Mouse (Mus musculus) midbrain, postnatal 0 days (tissue): Measurements from ENCODE around the gene Bves. TPM values are rescaled to one million over a fixed set of nuclear protein-coding genes. Genes with fewer than 3 reads are reported as not detected.

Experiments
- ATAC-seq: fragments of 200-750 bp; cut with Nextera tagmentation; 2 replicates; pipeline ENCODE4 v1.8.0; 2017; ENCODE audit warnings: moderate number of reproducible peaks, mild to moderate bottlenecking, moderate TSS enrichment, moderate library complexity; ENCODE audit not compliant: low FRiP score
- DNase-seq: peaks from one replicate; pipeline ENCODE4 v3.0.0-alpha.2; 2015; ENCODE audit warnings: low spot score
- H3K27ac ChIP-seq: fragments of 300-500 bp; sonication (generic); 2 replicates; pipeline ENCODE4 v1.5.1; 2014; ENCODE audit warnings: low read depth, mild to moderate bottlenecking, low read length, mixed read lengths
- H3K27me3 ChIP-seq: fragments of 300-500 bp; sonication (generic); 2 replicates; pipeline ENCODE4 v1.6.1; 2014; ENCODE audit warnings: low read length, control low read depth, mixed read lengths; ENCODE audit not compliant: insufficient read depth
- H3K36me3 ChIP-seq: fragments of 300-500 bp; sonication (generic); 2 replicates; pipeline ENCODE4 v1.6.1; 2014; ENCODE audit warnings: low read length, control low read depth, mixed read lengths; ENCODE audit not compliant: insufficient read depth
- H3K4me1 ChIP-seq: fragments of 300-500 bp; sonication (generic); 2 replicates; pipeline ENCODE4 v1.6.1; 2014; ENCODE audit warnings: mild to moderate bottlenecking, control low read depth, antibody characterized with exemption, low read length, mixed read lengths; ENCODE audit not compliant: insufficient read depth
- H3K4me2 ChIP-seq: fragments of 300-500 bp; sonication (generic); 2 replicates; pipeline ENCODE4 v1.6.1; 2014; ENCODE audit warnings: low read depth, mild to moderate bottlenecking, low read length, mixed read lengths; ENCODE audit not compliant: poor library complexity, severe bottlenecking
- H3K4me3 ChIP-seq: fragments of 300-500 bp; sonication (generic); 2 replicates; pipeline ENCODE4 v1.5.1; 2014; ENCODE audit warnings: low read depth, mild to moderate bottlenecking, low read length, moderate library complexity
- H3K9ac ChIP-seq: fragments of 300-500 bp; sonication (generic); replicated peaks from 2 replicates; pipeline ENCODE4 v1.6.1; 2014; ENCODE audit warnings: mild to moderate bottlenecking, low read length, moderate library complexity, mixed read lengths; ENCODE audit not compliant: poor library complexity, severe bottlenecking
- H3K9me3 ChIP-seq: fragments of 300-500 bp; sonication (generic); 2 replicates; pipeline ENCODE4 v1.6.1; 2016; ENCODE audit warnings: low read length, control low read depth
- CTCF ChIP-seq: IDR thresholded peaks from 2 replicates; pipeline ENCODE4 v1.5.1; 2016; ENCODE audit warnings: antibody characterized with exemption, mild to moderate bottlenecking
- WGBS: fragments of 180-500 bp; shearing (Covaris S2); extraction: QIAGEN DNeasy Blood & Tissue Kit; methylation state at CpG from one replicate; pipeline ENCODE4 v1.1.7; 2014; 5-methylcytosine and 5-hydroxymethylcytosine counted together
- polyA plus RNA-seq: library from polyadenylated mRNA; unstranded; fragments of >200 nt; fragmentation: Nextera tagmentation; extraction: Ambion mirVana; gene quantifications from 2 replicates; pipeline ENCODE4 v1.2.1, GENCODE M21; 2015
- total RNA-seq: library from RNA; depleted of rRNA; stranded (reverse); fragments of >200 nt; gene quantifications from 2 replicates; pipeline ENCODE4 v1.2.3, GENCODE M21; 2014

The Bves gene
- total and polyA plus RNA-seq, 2 experiments from 2014 or later, result 1.3 to 2.7 TPM

DNA sequence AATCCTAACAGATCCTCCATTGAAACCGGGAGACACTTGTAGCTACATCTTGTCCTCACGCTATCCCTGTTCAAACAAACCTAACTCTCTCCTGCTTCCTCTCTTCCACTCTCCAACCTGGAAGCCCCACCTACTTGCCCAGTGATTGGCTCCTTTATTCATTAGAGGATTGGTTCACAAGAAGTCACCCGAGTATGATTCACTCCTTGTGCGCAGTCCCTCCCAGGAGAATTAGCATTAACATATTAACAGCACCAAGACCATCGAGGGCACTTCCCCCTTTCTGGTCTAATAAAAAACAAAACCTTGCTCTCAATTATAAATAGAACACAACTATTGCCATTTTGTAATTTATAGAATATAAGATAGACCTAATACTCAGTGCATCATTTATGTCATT is 40.5 kb upstream of the Bves start:
- WGBS, result 81% methylated on average over 5 of the region's 5 CpGs
- no peak overlapping the region for H3K9ac ChIP-seq
- no peak for DNase-seq

GRCm38 (mm10) chr10:45298503-45298902 is 37.1 kb upstream of the Bves start:
- no peaks in the 10 kb centered on the region for H3K9me3 ChIP-seq
- H3K9ac ChIP-seq, result no peak overlapping the region
- no peaks in the 10 kb centered on the region for H3K4me1 ChIP-seq
- no peak overlapping the region for H3K4me2 ChIP-seq
- no peak overlapping the region for H3K27ac ChIP-seq
- no peak overlapping the region for H3K4me3 ChIP-seq
- no peaks in the 10 kb centered on the region for H3K36me3 ChIP-seq
- DNase-seq (peak; percentile 36), ATAC-seq (no peak)
- no peaks in the 10 kb centered on the region for H3K27me3 ChIP-seq
- TF ChIP-seq CTCF, result no peak
- 73% methylated on average over 6 of the region's 6 CpGs for WGBS

More for the DNA sequence above, 40.5 kb upstream of the Bves start:
- Histone ChIP-seq H3K9me3 (no peaks in the 10 kb centered on the region), H3K27ac (no peak overlapping the region), H3K36me3 (no peaks in the 10 kb centered on the region), H3K4me3 (no peak overlapping the region), H3K27me3 (0 out of 2 replicates have a peak, but pooled peaks cover 3% of the 10 kb centered on the region), H3K4me1 (no peaks in the 10 kb centered on the region), H3K4me2 (no peak overlapping the region)
- ATAC-seq, result no peak
- no peak for TF ChIP-seq CTCF

- Histone ChIP-seq H3K9me3 (no peaks in the 10 kb centered on the region), H3K4me3 (no peak overlapping the region), H3K4me2 (no peak overlapping the region), H3K27ac (no peak overlapping the region), H3K27me3 (no peaks in the 10 kb centered on the region), H3K4me1 (no peaks in the 10 kb centered on the region), H3K9ac (no peak overlapping the region), H3K36me3 (no peaks in the 10 kb centered on the region)
- DNase-seq, result no peak
- no peak for TF ChIP-seq CTCF
- no peak for ATAC-seq
- WGBS, result 89% methylated on average over 4 of the region's 4 CpGs
Measured at GRCm38 (mm10) chr10:45299509-45299908, 36.1 kb upstream of the Bves start.

GRCm38 (mm10) chr10:45303315-45304036 is 32.1 kb upstream of the Bves start:
- no peak for ATAC-seq

GRCm38 (mm10) chr10:45305173-45305572 is 30.4 kb upstream of the Bves start:
- DNase-seq, result no peak
- Histone ChIP-seq H3K9ac (no peak overlapping the region), H3K4me2 (no peak overlapping the region), H3K27ac (no peak overlapping the region), H3K4me1 (no peaks in the 10 kb centered on the region), H3K27me3 (no peaks in the 10 kb centered on the region), H3K4me3 (no peak overlapping the region), H3K36me3 (no peaks in the 10 kb centered on the region), H3K9me3 (no peaks in the 10 kb centered on the region)
- WGBS, result 75% methylated on average over 5 of the region's 5 CpGs
- ATAC-seq, result no peak
- TF ChIP-seq CTCF, result no peak

More at GRCm38 (mm10) chr10:45303315-45304036, 32.1 kb upstream of the Bves start:
- Histone ChIP-seq H3K36me3 (no peaks in the 10 kb centered on the region), H3K4me2 (no peak overlapping the region), H3K9ac (no peak overlapping the region), H3K4me1 (no peaks in the 10 kb centered on the region), H3K9me3 (no peaks in the 10 kb centered on the region), H3K27ac (no peak overlapping the region), H3K4me3 (no peak overlapping the region), H3K27me3 (no peaks in the 10 kb centered on the region)
- TF ChIP-seq CTCF, result no peak
- DNase-seq, result no peak
- 67% methylated on average over 14 of the region's 14 CpGs for WGBS

DNA sequence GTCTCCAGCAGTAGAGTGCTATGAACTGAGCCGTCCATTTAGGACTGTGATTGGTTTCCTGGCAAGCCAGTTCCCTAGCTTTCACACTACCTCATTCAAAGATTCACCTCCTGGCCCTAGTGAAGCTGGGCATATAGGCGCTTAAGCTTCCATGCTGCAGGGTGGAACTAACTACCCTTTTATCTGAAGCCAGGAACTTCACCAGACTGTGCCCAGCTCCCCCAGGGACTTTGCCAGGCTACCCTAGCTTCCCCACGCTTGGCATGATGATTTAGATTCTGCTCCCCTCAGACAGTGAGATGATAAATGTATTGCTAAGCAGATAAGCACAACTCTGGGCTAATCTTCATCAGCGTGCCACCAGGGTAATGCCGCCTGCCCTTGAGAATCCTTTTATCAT is 24.4 kb upstream of the Bves start:
- TF ChIP-seq CTCF, result no peak
- ATAC-seq (0 out of 2 replicates have a peak, but pooled peaks have one; percentile 27), DNase-seq (peak; percentile 42)
- Histone ChIP-seq H3K4me1 (no peaks in the 10 kb centered on the region), H3K9me3 (no peaks in the 10 kb centered on the region), H3K4me2 (no peak overlapping the region), H3K9ac (no peak overlapping the region), H3K36me3 (no peaks in the 10 kb centered on the region), H3K27ac (no peak overlapping the region), H3K27me3 (no peaks in the 10 kb centered on the region), H3K4me3 (no peak overlapping the region)
- 64% methylated on average over 5 of the region's 5 CpGs for WGBS
